Mouse (Mus musculus) frontal cortex, adult (tissue): ENCODE measurements around the gene Abcd2.

Experiments
- ATAC-seq: cut with Nextera tagmentation; 2 replicates; pipeline ENCODE4 v1.9.2; 2017; ENCODE audit warnings: mild to moderate bottlenecking, moderate library complexity, mixed read lengths; ENCODE audit not compliant: low TSS enrichment

Gene Abcd2

GRCm38 (mm10) chr15:91191412-91192222 lies at the start of gene Abcd2:
Gene Abcd2, minus strand, starts transcription at chr15:91191799.
- peak; percentile 84 for ATAC-seq

GRCm38 (mm10) chr15:91240683-91241335 lies 49.2 kb upstream of the Abcd2 start:
- no peak for ATAC-seq

GRCm38 (mm10) chr15:91237294-91237693 lies 45.7 kb upstream of the Abcd2 start:
- no peak for ATAC-seq

GRCm38 (mm10) chr15:91206518-91206917 lies 14.9 kb upstream of the Abcd2 start:
- no peak for ATAC-seq

GRCm38 (mm10) chr15:91203521-91203920 lies 11.9 kb upstream of the Abcd2 start:
- no peak for ATAC-seq

GRCm38 (mm10) chr15:91202486-91202885 lies 10.9 kb upstream of the Abcd2 start:
- ATAC-seq, result no peak

GRCm38 (mm10) chr15:91200833-91201232 lies 9.2 kb upstream of the Abcd2 start:
- ATAC-seq, result no peak

GRCm38 (mm10) chr15:91199256-91199905 lies 7.8 kb upstream of the Abcd2 start, which contains the start of gene CN725425:
Gene CN725425, plus strand, starts transcription at chr15:91199494.
- ATAC-seq, result no peak

- ATAC-seq, result 0 out of 2 replicates have a peak, but pooled peaks have one; percentile 6
Measured at GRCm38 (mm10) chr15:91192223-91192598, 612 bp upstream of the Abcd2 start.

GRCm38 (mm10) chr15:91190519-91191207 lies 936 bp downstream of the Abcd2 start:
- no peak; the same call in 1 of the 2 replicates for ATAC-seq

- no peak for ATAC-seq
Measured at GRCm38 (mm10) chr15:91190026-91190425, 1.6 kb downstream of the Abcd2 start.

- no peak for ATAC-seq
Measured at GRCm38 (mm10) chr15:91186358-91186757, 5.2 kb downstream of the Abcd2 start.

- no peak for ATAC-seq
Measured at GRCm38 (mm10) chr15:91179911-91180622, 11.5 kb downstream of the Abcd2 start.

- no peak for ATAC-seq
Measured at GRCm38 (mm10) chr15:91178656-91179314, 12.8 kb downstream of the Abcd2 start.

- no peak for ATAC-seq
Measured at GRCm38 (mm10) chr15:91172193-91172592, 19.4 kb downstream of the Abcd2 start.

GRCm38 (mm10) chr15:91171332-91171731 lies 20.3 kb downstream of the Abcd2 start:
- ATAC-seq, result peak; percentile 86

GRCm38 (mm10) chr15:91170602-91171328 lies 20.8 kb downstream of the Abcd2 start:
- ATAC-seq, result no peak

- peak; percentile 13; the same call in 1 of the 2 replicates for ATAC-seq
Measured at GRCm38 (mm10) chr15:91167850-91168562, 23.6 kb downstream of the Abcd2 start.

- peak; percentile 81 for ATAC-seq
Measured at GRCm38 (mm10) chr15:91165021-91165420, 26.6 kb downstream of the Abcd2 start.
